Mouse (Mus musculus): ENCODE results near the gene Emx1.

Emx1 gene

DNA sequence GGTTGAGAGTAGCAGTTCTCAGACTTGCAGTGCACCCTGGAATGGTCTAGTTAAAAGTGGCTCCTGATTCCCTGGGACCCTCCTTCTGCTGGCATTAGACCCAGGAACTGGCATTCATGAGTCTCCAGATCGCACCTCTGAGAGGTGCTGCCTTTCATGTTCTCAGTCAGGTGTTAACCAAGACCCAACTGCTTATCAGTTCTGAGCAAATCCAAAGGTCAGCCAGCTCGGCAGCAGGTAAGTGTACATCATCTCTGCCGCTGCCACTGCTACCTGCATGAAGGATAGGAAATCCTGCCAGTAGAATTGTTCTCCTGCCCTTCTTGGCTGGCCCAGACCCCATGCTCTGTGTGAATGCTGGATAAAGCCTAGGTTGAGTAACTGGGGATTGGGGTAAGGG, 43.5 kb downstream of the Emx1 start:
- no peak for DNase-seq (ENCODE audit: low spot score in 2 of 2)

DNA sequence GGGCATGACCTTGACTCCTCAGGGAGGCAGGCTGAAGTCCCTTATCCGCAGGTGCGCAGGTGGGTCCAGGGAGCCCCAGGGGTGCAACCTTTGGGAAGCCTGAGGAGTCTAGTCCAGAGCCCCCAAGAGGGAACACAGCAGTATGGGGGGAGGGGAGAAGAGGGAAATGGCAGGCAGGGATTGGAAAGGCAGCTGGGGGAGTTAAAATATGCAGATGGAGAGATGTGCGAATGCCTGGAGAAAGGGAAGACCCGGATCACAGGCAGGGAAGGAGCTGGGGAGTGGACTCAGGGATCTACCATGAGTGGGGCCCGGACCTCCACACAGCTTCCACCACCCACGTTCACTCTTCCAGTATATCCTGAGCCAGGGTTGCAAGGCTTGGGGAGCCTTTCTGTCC, 44.2 kb downstream of the Emx1 start:
- DNase-seq (ENCODE audit: low spot score in 2 of 2) = no peak

DNA sequence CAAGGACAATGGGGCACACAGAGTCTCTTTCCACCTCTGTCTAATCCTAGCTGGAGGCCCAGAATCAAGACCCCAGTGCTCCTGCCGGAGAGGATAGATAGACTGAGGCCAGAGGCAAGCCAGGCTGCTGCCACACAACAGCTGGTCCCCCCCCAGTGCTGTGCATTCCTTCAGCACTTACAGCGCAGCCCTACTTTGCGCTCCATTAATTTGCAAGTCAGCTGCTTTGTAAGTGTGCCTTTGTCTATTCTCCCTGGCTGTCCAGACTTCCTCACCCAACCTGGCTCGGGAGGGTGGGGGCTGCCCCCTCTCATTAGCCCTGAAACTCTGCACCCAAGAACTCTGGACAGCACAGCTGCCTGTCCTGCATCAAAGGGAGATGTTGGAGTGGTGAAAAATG, 44.8 kb downstream of the Emx1 start:
- no peak for DNase-seq (ENCODE audit: low spot score in 2 of 2)

DNA sequence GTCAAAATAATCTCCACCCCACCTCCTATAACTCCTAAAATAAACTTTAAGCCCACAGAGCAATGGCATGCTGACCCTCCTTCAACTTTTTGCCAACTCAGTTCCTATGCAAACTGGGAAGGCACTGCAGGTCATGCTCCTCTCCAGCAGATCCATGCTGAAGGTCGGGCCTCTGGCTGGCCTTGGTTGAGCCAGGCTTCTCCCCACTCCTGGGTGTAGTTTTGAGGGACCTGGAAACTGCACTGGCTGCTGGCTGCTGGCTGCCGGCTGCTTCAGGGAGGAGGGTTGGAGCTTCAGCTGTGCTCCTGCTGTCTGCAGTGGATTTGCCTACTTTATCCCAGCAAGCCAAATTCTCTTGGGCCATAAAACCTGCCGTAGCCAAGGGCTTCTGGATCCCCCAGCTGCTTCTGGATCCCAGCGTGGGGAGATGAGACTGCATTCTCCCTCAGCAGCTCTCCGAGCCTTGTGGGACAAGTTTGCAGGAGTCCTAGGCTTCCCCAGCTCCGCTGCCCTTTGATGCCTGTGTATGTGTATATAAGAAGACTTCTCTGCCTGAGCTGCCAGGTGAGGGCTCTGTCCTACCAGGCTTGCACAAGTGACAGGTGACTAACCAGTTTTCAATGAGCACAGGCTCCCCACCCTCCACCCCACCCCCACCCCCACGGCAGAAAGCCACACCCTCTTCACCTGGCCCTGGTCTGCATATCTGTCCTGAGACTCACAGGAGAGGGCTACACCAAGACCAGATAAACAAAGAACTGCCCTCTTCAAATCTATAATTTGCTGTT, 45.8 kb downstream of the Emx1 start:
- DNase-seq (ENCODE audit: low spot score in 2 of 2) = no peak

DNA sequence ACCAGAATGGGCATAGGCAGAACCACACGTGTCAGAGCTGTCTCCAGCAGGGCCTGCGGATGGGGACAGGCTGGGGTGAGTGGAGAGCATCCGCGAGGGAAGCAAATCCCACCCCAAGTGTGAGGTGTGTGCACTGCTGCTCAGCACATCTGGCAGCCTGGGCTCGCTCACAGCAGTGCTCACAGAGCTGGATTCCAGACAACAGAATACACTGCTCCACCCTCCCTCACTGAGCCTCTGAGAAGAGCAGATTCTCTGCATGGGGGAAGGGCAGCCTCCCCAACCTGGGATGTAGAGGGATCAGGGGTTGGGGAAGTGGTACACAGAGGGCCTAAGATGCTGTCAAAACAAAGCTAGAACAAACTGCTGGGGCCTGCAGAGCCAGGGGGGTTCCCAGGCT, 47.6 kb downstream of the Emx1 start:
- DNase-seq (ENCODE audit: low spot score in 2 of 2) = no peak

DNA sequence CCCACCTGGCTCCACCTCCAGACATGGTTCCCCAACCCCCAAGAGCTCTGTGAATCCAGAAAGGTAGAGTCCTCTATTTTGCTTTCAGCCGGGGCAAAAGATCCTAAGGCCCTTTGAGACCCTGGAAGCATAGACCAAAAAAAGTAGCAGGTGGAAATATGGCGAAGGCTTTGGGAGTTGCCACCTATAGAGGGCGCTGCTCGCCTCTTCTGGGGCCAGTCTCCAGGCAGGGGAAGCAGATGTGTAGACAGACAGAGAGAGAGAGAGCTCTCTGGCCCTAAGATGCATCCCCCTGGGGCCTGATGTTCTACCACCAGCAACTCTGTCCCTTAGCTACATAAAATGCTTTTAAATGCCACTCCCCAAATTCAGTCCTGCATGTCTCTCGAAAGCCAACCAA, 49.8 kb downstream of the Emx1 start:
- peak; percentile 57 to 60 for DNase-seq (ENCODE audit: low spot score in 2 of 2)

DNA sequence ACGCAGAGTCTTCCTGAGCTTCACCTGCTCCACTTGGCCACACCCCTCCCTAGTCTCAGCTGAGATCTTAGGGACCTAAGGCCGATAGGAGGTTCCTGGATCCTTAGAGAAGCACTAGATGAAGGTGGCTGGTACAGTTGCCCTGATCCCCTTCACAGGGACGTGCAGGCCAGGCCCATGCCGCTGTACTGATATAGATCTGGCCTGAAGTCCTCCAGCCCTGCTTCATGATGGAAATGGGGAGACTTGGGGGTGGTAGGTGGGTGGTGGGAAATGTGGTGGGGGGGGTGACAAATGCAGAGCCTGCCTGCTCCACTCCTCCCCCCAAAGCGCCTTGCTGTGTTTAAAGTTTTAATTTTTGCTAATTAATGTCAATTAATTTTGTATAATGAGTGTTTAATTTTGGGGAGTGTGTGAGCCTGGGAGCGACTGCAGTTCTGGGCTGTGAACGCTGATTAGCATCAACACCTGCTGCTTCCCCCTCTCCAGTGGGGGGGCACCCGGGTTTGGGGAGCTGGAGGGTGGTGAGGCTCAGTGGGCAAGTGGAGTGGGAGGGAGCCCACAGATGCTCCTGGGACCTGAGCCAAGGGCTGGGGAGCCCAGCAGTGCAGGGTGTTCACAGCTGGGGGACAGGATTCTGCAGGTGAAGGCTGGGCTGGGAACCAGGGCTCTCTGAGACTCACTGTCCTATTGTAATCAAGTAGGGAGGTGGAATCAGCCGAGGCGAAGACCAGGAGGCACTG, 50.5 kb downstream of the Emx1 start:
- peak; percentile 57 to 59 for DNase-seq (ENCODE audit: low spot score in 2 of 2)

DNA sequence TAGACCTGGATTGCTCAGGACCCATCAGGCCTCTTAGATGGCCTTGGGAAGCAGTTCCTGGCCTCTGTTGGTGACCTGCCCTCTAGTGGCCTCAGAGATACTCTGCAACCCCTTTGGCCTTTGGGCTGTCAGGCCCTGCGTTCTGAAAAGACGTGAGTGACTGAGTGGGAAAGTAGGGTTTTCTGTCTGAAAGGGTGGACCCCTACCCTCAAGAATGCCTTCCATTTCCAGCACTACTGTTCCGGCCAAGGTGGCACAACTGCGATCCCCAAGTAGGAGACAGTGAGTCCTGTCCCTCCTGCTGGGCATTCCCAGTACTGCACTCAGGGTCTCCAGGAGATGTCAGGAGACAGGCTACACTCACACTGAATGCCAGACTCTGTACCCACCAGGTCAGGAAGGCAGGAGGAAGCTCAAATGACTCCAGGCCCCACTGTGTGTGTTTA, 51.8 kb downstream of the Emx1 start:
- DNase-seq (ENCODE audit: low spot score in 2 of 2) = peak; percentile 55 to 59

DNA sequence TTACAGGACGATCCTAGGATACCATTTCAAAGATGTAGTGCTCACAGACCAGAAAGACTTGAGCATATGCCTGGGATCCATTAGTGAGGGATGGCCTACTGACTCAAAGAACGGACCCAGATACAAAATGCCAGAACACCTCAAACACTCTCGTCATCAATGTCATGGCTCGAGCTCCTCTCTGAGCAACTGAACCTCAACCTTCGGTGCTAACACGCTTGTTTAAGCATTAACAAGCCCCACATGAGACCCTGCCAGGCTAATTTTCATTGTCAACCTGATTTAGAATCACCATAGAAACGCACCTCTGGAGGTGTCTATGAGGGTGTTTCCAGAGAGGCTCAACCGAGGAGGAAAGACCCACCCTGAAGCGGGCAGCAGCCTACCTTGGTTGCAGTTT, 62.6 kb downstream of the Emx1 start:
- DNase-seq (ENCODE audit: low spot score in 2 of 2) = no peak

DNA sequence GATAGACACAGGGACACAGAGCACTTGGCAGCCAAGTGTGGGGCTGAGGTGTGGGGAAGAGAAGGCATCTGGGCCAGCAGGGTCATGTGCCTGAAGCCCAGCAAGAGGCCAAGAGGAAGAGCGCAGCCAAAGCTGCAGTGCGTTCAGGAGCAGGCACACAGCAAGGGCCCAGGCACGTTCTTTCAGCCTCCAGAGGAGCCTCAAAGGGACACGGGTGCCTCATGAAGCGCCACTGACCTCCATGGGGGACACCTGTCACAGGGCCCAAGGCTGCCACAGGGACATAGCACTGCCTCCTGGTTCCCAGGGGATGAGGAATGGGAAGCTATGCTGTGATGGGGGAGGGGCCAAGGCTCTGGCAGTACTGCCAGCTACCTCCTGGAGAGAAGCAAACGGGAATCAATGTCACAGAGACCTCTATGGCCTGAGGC, 63.6 kb downstream of the Emx1 start:
- no peak for DNase-seq (ENCODE audit: low spot score in 2 of 2)

DNA sequence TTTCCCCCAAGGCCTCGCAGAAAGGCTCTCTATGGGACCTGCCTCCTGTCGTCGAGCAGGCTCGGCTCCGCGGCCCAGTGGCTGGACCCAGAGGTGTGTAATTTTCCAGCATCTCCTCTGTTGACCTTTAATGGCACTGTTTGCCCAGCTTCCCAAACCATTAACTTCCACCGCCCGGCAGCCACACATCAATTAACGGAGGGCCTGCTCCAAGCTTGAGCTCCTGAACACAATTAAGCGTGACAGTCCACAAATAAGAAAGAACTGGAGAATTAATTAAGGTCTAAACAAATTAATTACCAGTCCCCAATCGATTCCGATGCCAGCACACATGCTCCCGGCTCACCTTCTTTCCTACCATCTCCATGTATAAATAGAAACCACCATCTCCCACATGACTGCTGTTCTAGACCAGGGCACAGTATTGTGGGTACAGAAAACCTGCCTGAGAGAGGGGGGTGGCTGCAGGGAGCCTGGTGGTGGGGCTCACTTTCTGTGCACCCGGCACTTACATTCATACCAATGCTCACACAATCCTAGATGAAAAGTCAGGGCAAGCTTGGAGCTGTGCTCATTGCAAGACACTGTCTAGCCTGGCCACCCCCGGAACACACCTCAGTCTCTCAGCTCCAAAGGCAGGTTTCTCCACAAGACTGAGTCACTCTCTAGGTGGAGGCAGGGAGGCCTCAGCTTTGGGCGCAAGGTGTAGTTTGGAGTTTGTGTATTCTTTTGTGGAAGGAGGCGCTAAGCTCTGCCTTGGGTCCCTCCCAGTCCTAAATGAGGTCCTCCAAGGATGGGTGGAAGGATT, 65.2 kb downstream of the Emx1 start:
- DNase-seq (ENCODE audit: low spot score in 2 of 2) = peak in 1 of 2 experiments; percentile 41

DNA sequence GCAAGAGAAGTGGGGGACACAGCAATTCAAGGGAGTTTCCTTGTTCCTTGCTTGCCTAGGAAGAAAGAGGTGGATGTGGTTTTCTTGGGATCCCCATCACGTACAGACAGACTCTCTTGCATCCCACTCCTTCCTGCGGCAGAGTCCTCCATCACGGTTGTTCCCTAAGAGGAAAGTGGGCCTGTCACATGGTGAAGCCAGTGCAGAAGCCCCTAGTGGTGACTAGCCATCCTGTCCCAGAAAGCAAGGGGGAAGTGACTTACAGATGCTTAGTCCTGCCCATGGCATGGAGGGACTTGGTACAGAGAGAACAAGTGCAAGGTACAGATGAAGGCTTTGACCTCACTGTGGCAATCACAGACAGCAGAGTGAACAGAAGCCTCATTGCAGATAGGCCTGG, 66.0 kb downstream of the Emx1 start:
- DNase-seq (ENCODE audit: low spot score in 2 of 2) = no peak

All from right cerebral cortex, adult 2 months (tissue).